Mouse (Mus musculus) layer of hippocampus, adult 2 months (tissue): ENCODE measurements around the gene Slc35f6. TPM values are rescaled to one million over a fixed set of nuclear protein-coding genes. Genes with fewer than 3 reads are reported as not detected.
A peak's percentile ranks its signal among the peaks of the same experiment; 100 is the strongest.

Experiments used
- DNase-seq, 2 experiments: peaks; one replicate each; pipeline ENCODE4 v3.0.0; 2022; ENCODE audit warnings: low spot score in 2 of 2
- H3K27ac ChIP-seq: fragments of 200-600 bp; 2 replicates; pipeline ENCODE4 v1.8.1; 2022
- H3K4me3 ChIP-seq: fragments of 200-600 bp; 2 replicates; pipeline ENCODE4 v1.8.1; 2022; ENCODE audit warnings: mild to moderate bottlenecking
- CTCF ChIP-seq: fragments of 200-600 bp; conservative IDR thresholded peaks from 2 replicates; pipeline ENCODE4 v1.8.1; 2022; ENCODE audit warnings: antibody characterized with exemption, mild to moderate bottlenecking, moderate library complexity
- total RNA-seq, 2 experiments: library from RNA; stranded (reverse); gene quantifications; 2 replicates each; pipeline ENCODE4 v1.2.3; 2021

Slc35f6 gene
- total RNA-seq, 2 experiments from 2014 or later: 39.2 to 39.9 TPM

DNA sequence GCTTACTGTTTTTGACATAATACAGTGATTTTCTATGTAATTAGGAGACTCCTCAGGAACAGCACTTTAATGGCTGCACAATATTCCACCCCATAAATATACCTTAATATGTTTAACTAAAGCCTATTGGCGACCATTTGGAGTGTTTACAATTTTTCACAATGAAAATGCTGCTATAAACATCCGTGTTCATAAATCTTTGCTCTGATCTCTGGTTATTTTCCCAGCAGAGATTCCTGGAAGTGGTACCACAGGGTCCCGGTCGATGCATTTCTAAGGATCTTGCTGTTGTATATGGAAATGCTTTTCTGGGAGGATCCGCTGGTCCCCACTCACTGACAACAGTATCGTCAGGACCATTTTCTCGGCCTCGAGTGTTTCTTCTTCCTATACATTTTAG, 34.5 kb upstream of the Slc35f6 start:
- DNase-seq: no peak
- no peak overlapping the region for H3K4me3 ChIP-seq
- H3K27ac ChIP-seq: no peak overlapping the region
- TF ChIP-seq CTCF: no peak

DNA sequence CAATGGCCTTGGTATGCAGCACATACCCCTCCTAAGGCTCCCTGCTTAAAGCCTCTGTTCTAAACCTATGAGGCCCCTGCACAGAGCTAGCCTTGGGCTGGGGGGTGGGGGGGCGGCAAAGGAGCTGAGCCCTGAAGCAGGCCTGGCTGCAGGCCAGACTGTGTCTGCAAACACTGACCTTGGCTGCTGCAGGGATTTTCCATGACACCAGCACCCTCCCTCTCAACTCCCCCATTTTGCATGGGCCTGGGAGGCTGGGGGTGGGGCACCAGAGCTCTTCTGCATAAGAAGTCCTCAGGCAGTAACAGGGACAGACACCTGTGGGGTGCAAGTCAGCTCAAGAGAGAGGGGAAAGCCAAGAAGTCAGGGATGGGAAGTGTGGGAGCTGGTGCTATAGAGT, 33.5 kb upstream of the Slc35f6 start:
- Histone ChIP-seq H3K27ac (no peak overlapping the region), H3K4me3 (no peak overlapping the region)
- TF ChIP-seq CTCF: no peak
- no peak for DNase-seq

DNA sequence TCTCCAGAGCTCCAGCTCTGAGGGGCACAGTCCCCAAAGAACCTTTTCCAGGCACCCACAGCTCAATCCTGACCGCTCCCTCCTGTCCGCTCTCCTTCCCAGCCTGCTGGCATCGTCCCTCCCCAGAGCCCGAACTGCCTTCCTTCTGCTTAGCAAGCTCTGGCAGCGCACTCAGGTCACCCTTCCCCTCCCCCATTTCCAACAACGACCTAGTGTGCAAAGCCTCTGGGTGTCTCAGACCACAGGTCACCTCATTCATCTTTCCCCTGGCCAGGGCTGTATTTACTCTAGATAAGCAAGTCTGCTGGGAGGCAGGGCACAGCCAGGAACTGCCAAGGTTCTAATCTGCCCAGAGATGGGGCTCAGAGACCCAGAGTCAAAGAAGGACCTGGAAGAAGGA, 32.3 kb upstream of the Slc35f6 start:
- no peak overlapping the region for H3K27ac ChIP-seq
- no peak for DNase-seq
- H3K4me3 ChIP-seq: no peak overlapping the region
- TF ChIP-seq CTCF: no peak

DNA sequence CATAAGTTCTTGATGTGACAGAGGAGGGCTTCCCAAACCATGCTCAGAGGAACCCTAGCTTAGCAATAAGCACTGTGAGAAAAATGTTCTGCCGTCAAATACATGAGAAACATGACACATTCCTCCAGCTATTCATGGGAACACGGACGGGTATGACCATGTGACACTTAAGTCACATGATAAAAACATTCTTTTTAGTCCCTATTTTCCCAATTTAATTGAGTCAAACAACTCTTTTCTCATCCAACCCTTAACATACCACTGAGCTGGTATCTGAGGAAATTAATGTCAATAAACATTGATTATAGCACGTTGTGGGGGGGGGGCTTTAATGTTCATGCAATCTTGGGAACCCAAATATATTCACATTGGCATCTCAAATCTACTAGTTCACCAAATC, 31.9 kb upstream of the Slc35f6 start:
- DNase-seq: no peak
- no peak overlapping the region for H3K4me3 ChIP-seq
- TF ChIP-seq CTCF: no peak
- no peak overlapping the region for H3K27ac ChIP-seq

DNA sequence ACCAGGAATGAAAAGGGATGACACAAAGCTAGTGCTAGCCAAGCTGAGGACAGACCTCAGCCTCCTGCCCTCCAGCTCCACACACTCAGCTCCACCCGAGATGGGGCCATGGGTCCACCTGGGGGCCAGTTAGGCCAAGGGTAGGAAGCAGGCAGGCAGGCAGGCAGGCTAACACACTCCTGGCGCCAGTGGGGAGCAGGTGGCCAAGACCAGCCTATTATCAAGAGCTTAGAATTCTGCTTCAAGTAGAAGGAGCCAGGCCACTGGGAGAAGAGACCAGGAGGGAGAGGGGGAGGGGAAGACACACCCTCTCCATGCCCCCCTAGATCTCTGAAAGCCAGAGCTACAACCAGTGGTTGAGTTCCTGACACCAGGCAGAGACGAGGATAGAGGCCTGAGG, 31.1 kb upstream of the Slc35f6 start:
- Histone ChIP-seq H3K27ac (no peak overlapping the region), H3K4me3 (no peak overlapping the region)
- TF ChIP-seq CTCF: no peak
- DNase-seq: no peak

DNA sequence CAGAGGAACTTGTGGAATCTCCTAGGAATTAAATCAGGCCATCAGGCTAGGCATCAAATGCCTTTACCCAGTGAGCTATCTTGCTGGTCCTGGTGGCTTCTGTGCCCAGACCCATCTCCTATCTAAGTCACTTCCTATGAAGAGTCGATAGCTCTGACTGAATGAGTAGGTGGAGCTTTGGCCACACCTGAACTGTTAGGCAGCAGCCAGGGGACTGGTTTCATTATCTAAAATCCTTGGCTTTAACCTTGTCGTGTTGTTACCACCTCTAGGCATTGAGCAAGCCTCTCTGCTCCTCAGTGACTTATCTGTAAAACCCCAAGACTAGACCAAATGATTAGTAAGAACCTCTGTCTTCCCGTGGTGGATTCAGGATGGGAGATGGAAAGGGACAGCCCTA, 30.4 kb upstream of the Slc35f6 start:
- H3K4me3 ChIP-seq: no peak overlapping the region
- no peak overlapping the region for H3K27ac ChIP-seq
- no peak for TF ChIP-seq CTCF
- DNase-seq: no peak

DNA sequence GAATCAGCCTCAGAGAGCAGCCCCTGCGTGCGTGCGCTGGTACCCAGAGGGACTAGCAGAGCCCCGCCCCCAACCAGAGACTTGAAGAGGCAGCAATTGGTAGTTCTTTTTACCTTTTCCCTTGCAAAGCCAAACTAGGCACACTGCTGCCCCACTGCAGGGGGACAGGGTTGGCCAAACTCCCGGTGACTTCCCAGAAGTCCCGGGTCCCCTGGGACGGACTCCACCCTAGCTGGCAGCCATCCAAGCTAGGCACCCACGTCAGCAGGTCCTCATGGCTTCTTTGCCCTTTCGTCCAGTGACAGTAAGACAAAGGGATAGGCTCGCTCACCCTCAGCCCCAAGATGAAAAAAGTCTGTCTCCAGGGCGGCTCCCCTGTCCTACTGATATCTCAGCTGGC, 29.9 kb upstream of the Slc35f6 start:
- no peak overlapping the region for H3K4me3 ChIP-seq
- no peak overlapping the region for H3K27ac ChIP-seq
- DNase-seq: no peak
- no peak for TF ChIP-seq CTCF

DNA sequence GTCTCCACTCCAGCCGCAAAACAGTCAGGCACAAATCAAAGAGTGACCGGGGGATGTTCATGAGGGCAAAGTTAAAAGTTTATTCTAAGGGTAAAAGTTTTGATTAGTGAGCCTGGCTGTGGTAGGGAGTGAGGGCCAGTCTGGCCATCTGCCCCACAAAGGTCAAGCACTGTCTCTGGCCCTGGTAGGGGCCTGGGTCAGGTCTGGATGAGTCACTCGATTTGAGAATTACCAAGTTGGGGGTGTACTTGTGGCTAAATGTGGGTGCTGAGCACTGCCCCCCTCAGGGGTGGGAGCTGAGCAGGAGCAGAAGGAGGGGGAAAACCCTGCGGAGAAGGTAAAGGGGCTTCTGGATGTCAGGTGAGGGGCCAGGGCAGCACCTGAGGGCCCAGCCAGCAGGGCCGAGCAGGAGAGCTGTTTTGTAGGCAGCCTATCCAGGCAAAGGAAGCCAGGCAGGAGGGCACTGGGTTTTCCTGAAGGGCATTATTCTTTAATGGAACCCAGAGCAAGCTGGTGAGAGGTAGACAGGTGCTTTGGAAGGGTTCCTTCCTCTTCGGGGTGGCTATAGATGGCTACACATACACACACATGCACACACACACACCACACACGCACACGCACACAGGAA, 29.2 kb upstream of the Slc35f6 start:
- Histone ChIP-seq H3K4me3 (no peak overlapping the region), H3K27ac (no peak overlapping the region)
- TF ChIP-seq CTCF: no peak
- DNase-seq: no peak

DNA sequence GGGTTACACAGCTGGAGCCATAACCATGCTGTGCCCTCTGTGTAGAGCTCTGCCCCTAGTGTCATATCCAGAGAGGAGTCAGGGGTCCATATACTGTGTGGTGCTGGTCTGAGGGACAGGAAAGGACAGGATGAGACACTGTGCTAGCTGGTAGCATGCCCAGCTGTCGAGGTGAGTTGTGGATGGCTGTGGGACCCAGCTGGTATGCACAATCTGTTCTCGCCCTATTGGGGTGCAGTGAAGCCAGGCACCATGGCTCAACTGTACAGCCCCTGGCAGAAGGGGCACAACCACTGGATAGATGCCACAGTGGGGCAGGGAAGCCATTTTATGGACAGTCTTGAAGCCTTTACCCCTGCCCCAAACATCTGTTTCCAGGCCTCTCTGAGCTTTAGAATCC, 28.5 kb upstream of the Slc35f6 start:
- Histone ChIP-seq H3K4me3 (no peak overlapping the region), H3K27ac (no peak overlapping the region)
- no peak for DNase-seq
- no peak for TF ChIP-seq CTCF

DNA sequence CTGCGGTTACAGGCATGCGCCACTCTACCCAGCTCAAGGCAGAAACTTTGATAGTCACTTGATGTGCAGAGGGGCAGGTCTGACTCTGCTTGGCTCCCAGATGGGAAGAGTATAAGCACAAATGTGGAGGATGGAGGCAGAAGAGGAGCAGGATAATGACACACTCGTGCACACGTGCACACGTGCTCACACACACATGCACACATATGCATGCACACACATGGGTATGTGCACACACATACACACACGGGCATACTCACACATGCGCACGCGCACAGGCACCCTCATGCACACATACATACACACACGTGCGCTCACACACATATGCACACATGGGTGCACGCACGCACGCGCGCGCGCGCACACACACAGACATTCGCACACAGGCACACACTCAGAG, 27.2 kb upstream of the Slc35f6 start:
- Histone ChIP-seq H3K27ac (no peak overlapping the region), H3K4me3 (no peak overlapping the region)
- DNase-seq: no peak
- no peak for TF ChIP-seq CTCF

DNA sequence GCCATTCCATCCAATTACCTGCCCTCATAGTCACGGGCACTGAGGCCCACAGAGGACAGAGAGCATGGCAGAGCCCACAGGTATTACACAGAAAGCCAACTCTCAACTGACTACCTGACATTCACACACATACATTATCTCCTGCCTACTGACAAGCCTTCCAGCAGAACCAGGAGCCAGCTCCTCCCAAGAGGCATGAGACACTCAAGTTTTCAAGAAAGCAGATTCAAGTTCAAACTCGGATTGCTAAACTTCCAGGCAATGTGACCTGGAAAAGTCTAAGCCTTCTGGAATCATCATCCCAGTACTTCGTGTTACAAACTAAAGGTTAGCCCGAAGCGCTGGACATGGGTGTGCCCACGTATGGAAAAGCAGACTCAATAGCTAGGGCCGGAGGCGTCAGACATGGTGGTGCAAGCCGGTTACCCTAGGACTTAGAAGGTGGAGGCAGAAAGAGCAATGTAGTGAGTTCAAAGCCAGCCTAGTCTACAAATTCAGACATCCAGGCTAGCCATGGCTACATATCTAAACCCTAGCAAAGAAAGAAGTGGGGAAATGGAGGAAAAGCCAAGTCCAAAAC, 26.4 kb upstream of the Slc35f6 start:
- no peak for DNase-seq
- Histone ChIP-seq H3K4me3 (no peak overlapping the region), H3K27ac (no peak overlapping the region)
- no peak for TF ChIP-seq CTCF

DNA sequence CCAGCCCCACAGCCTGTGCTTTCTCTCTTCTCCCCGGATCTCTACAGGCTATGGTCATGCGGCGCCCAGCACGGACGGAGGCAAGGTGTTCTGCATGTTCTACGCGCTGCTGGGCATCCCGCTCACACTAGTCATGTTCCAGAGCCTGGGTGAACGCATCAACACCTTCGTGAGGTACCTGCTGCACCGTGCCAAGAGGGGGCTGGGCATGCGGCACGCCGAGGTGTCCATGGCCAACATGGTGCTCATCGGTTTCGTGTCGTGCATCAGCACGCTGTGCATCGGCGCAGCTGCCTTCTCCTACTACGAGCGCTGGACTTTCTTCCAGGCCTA, 25.9 kb upstream of the Slc35f6 start:
- TF ChIP-seq CTCF: no peak
- Histone ChIP-seq H3K27ac (no peak overlapping the region), H3K4me3 (no peak overlapping the region)

DNA sequence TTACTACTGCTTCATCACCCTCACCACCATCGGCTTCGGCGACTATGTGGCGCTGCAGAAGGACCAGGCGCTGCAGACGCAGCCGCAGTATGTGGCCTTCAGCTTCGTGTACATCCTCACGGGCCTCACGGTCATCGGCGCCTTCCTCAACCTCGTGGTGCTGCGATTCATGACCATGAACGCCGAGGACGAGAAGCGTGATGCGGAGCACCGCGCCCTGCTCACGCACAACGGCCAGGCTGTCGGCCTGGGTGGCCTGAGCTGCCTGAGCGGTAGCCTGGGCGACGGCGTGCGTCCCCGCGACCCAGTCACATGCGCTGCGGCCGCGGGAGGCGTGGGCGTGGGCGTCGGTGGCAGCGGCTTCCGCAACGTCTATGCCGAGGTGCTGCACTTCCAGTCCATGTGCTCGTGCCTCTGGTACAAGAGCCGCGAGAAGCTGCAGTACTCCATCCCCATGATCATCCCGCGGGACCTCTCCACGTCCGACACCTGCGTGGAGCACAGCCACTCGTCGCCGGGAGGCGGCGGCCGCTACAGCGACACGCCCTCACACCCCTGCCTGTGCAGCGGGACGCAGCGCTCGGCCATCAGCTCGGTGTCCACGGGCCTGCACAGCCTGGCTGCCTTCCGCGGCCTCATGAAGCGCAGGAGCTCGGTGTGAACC, 25.4 kb upstream of the Slc35f6 start:
- no peak for DNase-seq
- peak overlapping the region; percentile 46 for H3K4me3 ChIP-seq
- 0 out of 2 replicates have a peak, but pooled peaks have one; percentile 21 for TF ChIP-seq CTCF
- no peak overlapping the region for H3K27ac ChIP-seq

More for the DNA sequence above, 25.9 kb upstream of the Slc35f6 start:
- DNase-seq: no peak

DNA sequence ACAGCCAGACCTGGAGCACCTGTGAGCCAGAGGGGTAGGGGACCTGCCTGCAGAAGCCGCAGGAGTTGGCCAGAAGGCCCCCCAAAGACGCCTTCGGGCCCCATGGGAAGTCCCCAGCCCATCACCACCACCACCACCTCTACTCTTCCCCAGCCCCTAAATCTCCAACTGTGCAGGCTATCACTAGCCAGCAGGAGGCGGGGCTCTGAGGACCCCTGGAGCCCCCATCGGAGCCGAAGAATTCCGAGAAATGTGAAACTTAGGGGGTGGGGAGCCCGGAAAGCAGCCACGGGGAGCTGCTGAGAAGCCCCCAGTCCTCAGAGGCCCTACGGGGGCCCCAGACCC, 24.9 kb upstream of the Slc35f6 start:
- H3K4me3 ChIP-seq: peak overlapping the region; percentile 46; the same call in 1 of the 2 replicates
- no peak for DNase-seq
- TF ChIP-seq CTCF: no peak; the same call in 1 of the 2 replicates
- no peak overlapping the region for H3K27ac ChIP-seq
